Mouse (Mus musculus): Measurements from ENCODE around the gene 1700015F17Rik. TPM values are rescaled to one million over a fixed set of nuclear protein-coding genes. Genes with fewer than 3 reads are reported as not detected.
A peak's percentile ranks its signal among the peaks of the same experiment; 100 is the strongest.

Gene 1700015F17Rik
- polyA plus RNA-seq (2014; fragmentation: Nextera tagmentation; extraction: Ambion mirVana), result not detected in 2 replicates

- no peak within 1 kb of the TSS for H3K9ac ChIP-seq (ENCODE audit: low read length)
- no peak within 1 kb of the TSS for H3K4me2 ChIP-seq (ENCODE audit: low read length)
- H3K27me3 ChIP-seq (replicated peaks; ENCODE audit: control insufficient read depth, insufficient read depth, low read length), result no peaks in the 10 kb centered on the region
- H3K27ac ChIP-seq (ENCODE audit: low read depth), result no peak within 1 kb of the TSS
- no peak within 1 kb of the TSS for H3K4me3 ChIP-seq (ENCODE audit: low read depth, low read length)
- ATAC-seq (replicated peaks; ENCODE audit: low FRiP score, low TSS enrichment, low read depth) (no peak), DNase-seq (ENCODE audit: low spot score) (no peak)
- H3K36me3 ChIP-seq (ENCODE audit: control insufficient read depth, insufficient read depth, low read length), result no peaks in the 10 kb centered on the region
- H3K9me3 ChIP-seq (ENCODE audit: control insufficient read depth, low read length), result no peaks in the 10 kb centered on the region
- 89% methylated on average over 6 of the region's 6 CpGs for WGBS
- H3K4me1 ChIP-seq (replicated peaks; ENCODE audit: control insufficient read depth, insufficient read depth, low read length), result no peaks in the 10 kb centered on the region
Observed at GRCm38 (mm10) chr5:5479043-5479442, at the start of gene 1700015F17Rik. 1700015F17Rik (minus strand) TSS chr5:5479143.

- 82% methylated on average over 5 of the region's 5 CpGs for whole genome bisulfite sequencing
- Histone ChIP-seq H3K4me3 (ENCODE audit: low read depth, low read length) (peak overlapping the region; percentile 63), H3K27me3 (replicated peaks; ENCODE audit: control insufficient read depth, insufficient read depth, low read length) (no peaks in the 10 kb centered on the region), H3K4me1 (replicated peaks; ENCODE audit: control insufficient read depth, insufficient read depth, low read length) (no peaks in the 10 kb centered on the region), H3K36me3 (ENCODE audit: control insufficient read depth, insufficient read depth, low read length) (peaks cover 4% of the 10 kb centered on the region; the same call in 1 of the 2 replicates), H3K9ac (ENCODE audit: low read length) (no peak overlapping the region), H3K9me3 (ENCODE audit: control insufficient read depth, low read length) (no peaks in the 10 kb centered on the region), H3K4me2 (ENCODE audit: low read length) (peak overlapping the region; percentile 72), H3K27ac (ENCODE audit: low read depth) (no peak overlapping the region)
- DNase-seq (ENCODE audit: low spot score) (no peak), ATAC-seq (replicated peaks; ENCODE audit: low FRiP score, low TSS enrichment, low read depth) (no peak)
Observed at GRCm38 (mm10) chr5:5515411-5515810, 36.5 kb upstream of the 1700015F17Rik start.

- DNase-seq (ENCODE audit: low spot score) (peak; percentile 96), ATAC-seq (replicated peaks; ENCODE audit: low FRiP score, low TSS enrichment, low read depth) (peak; percentile 96)
- Histone ChIP-seq H3K4me1 (replicated peaks; ENCODE audit: control insufficient read depth, insufficient read depth, low read length) (no peaks in the 10 kb centered on the region), H3K4me2 (ENCODE audit: low read length) (peak within 1 kb of the TSS; percentile 72), H3K9ac (ENCODE audit: low read length) (peak within 1 kb of the TSS; percentile 61), H3K27ac (ENCODE audit: low read depth) (peak within 1 kb of the TSS; percentile 86), H3K36me3 (ENCODE audit: control insufficient read depth, insufficient read depth, low read length) (peaks cover 6% of the 10 kb centered on the region; the same call in 1 of the 2 replicates), H3K27me3 (replicated peaks; ENCODE audit: control insufficient read depth, insufficient read depth, low read length) (no peaks in the 10 kb centered on the region), H3K4me3 (ENCODE audit: low read depth, low read length) (peak within 1 kb of the TSS; percentile 63), H3K9me3 (ENCODE audit: control insufficient read depth, low read length) (no peaks in the 10 kb centered on the region)
- under 1% methylated on average over 77 of the region's 79 CpGs for WGBS
Observed at GRCm38 (mm10) chr5:5514196-5515076, 35.5 kb upstream of the 1700015F17Rik start, which contains the start of gene Cldn12. Cldn12 (minus strand) TSS chr5:5514958.

GRCm38 (mm10) chr5:5511401-5511800 is 32.5 kb upstream of the 1700015F17Rik start:
- no peak overlapping the region for H3K9ac ChIP-seq (ENCODE audit: low read length)
- no peak overlapping the region for H3K4me2 ChIP-seq (ENCODE audit: low read length)
- ATAC-seq (replicated peaks; ENCODE audit: low FRiP score, low TSS enrichment, low read depth) (no peak), DNase-seq (ENCODE audit: low spot score) (no peak)
- no peak overlapping the region for H3K4me3 ChIP-seq (ENCODE audit: low read depth, low read length)
- H3K9me3 ChIP-seq (ENCODE audit: control insufficient read depth, low read length), result no peaks in the 10 kb centered on the region
- H3K27ac ChIP-seq (ENCODE audit: low read depth), result no peak overlapping the region
- 87% methylated on average over 3 of the region's 3 CpGs for WGBS
- no peaks in the 10 kb centered on the region for H3K4me1 ChIP-seq (replicated peaks; ENCODE audit: control insufficient read depth, insufficient read depth, low read length)
- H3K36me3 ChIP-seq (ENCODE audit: control insufficient read depth, insufficient read depth, low read length), result peaks cover 22% of the 10 kb centered on the region
- no peaks in the 10 kb centered on the region for H3K27me3 ChIP-seq (replicated peaks; ENCODE audit: control insufficient read depth, insufficient read depth, low read length)

- ATAC-seq (replicated peaks; ENCODE audit: low FRiP score, low TSS enrichment, low read depth), result no peak
- H3K9me3 ChIP-seq (ENCODE audit: control insufficient read depth, low read length), result no peaks in the 10 kb centered on the region
- H3K36me3 ChIP-seq (ENCODE audit: control insufficient read depth, insufficient read depth, low read length), result peaks cover 26% of the 10 kb centered on the region
- 70% methylated on average over 5 of the region's 5 CpGs for WGBS
- DNase-seq (ENCODE audit: low spot score), result no peak
- no peaks in the 10 kb centered on the region for H3K27me3 ChIP-seq (replicated peaks; ENCODE audit: control insufficient read depth, insufficient read depth, low read length)
- no peaks in the 10 kb centered on the region for H3K4me1 ChIP-seq (replicated peaks; ENCODE audit: control insufficient read depth, insufficient read depth, low read length)
- H3K27ac ChIP-seq (ENCODE audit: low read depth), result no peak overlapping the region
- H3K9ac ChIP-seq (ENCODE audit: low read length), result no peak overlapping the region
- no peak overlapping the region for H3K4me2 ChIP-seq (ENCODE audit: low read length)
- no peak overlapping the region for H3K4me3 ChIP-seq (ENCODE audit: low read depth, low read length)
Observed at GRCm38 (mm10) chr5:5510989-5511388, 32.0 kb upstream of the 1700015F17Rik start.

- WGBS, result 82% methylated on average over 10 of the region's 10 CpGs
- DNase-seq (ENCODE audit: low spot score) (no peak), ATAC-seq (replicated peaks; ENCODE audit: low FRiP score, low TSS enrichment, low read depth) (no peak)
Observed at GRCm38 (mm10) chr5:5510304-5510887, 31.5 kb upstream of the 1700015F17Rik start.

GRCm38 (mm10) chr5:5508231-5508630 is 29.3 kb upstream of the 1700015F17Rik start:
- no peak overlapping the region for H3K27ac ChIP-seq (ENCODE audit: low read depth)
- H3K4me1 ChIP-seq (replicated peaks; ENCODE audit: control insufficient read depth, insufficient read depth, low read length), result no peaks in the 10 kb centered on the region
- no peak overlapping the region for H3K4me2 ChIP-seq (ENCODE audit: low read length)
- DNase-seq (ENCODE audit: low spot score), result no peak
- H3K9me3 ChIP-seq (ENCODE audit: control insufficient read depth, low read length), result no peaks in the 10 kb centered on the region
- H3K4me3 ChIP-seq (ENCODE audit: low read depth, low read length), result no peak overlapping the region
- peaks cover 28% of the 10 kb centered on the region for H3K36me3 ChIP-seq (ENCODE audit: control insufficient read depth, insufficient read depth, low read length)
- no peaks in the 10 kb centered on the region for H3K27me3 ChIP-seq (replicated peaks; ENCODE audit: control insufficient read depth, insufficient read depth, low read length)
- ATAC-seq (replicated peaks; ENCODE audit: low FRiP score, low TSS enrichment, low read depth), result no peak
- no peak overlapping the region for H3K9ac ChIP-seq (ENCODE audit: low read length)
- 81% methylated on average over 10 of the region's 10 CpGs for WGBS

More at GRCm38 (mm10) chr5:5510304-5510887, 31.5 kb upstream of the 1700015F17Rik start:
- Histone ChIP-seq H3K4me3 (ENCODE audit: low read depth, low read length) (no peak overlapping the region), H3K36me3 (ENCODE audit: control insufficient read depth, insufficient read depth, low read length) (peaks cover 28% of the 10 kb centered on the region), H3K27me3 (replicated peaks; ENCODE audit: control insufficient read depth, insufficient read depth, low read length) (no peaks in the 10 kb centered on the region), H3K27ac (ENCODE audit: low read depth) (no peak overlapping the region), H3K9ac (ENCODE audit: low read length) (no peak overlapping the region), H3K4me2 (ENCODE audit: low read length) (no peak overlapping the region), H3K9me3 (ENCODE audit: control insufficient read depth, low read length) (no peaks in the 10 kb centered on the region), H3K4me1 (replicated peaks; ENCODE audit: control insufficient read depth, insufficient read depth, low read length) (no peaks in the 10 kb centered on the region)

- peaks cover 28% of the 10 kb centered on the region for H3K36me3 ChIP-seq (ENCODE audit: control insufficient read depth, insufficient read depth, low read length)
- ATAC-seq (replicated peaks; ENCODE audit: low FRiP score, low TSS enrichment, low read depth), result 0 out of 2 replicates have a peak, but pooled peaks have one; percentile 74
- no peak overlapping the region for H3K9ac ChIP-seq (ENCODE audit: low read length)
- H3K9me3 ChIP-seq (ENCODE audit: control insufficient read depth, low read length), result no peaks in the 10 kb centered on the region
- WGBS, result 54% methylated on average over 20 of the region's 20 CpGs
- no peak overlapping the region for H3K4me3 ChIP-seq (ENCODE audit: low read depth, low read length)
- H3K27me3 ChIP-seq (replicated peaks; ENCODE audit: control insufficient read depth, insufficient read depth, low read length), result no peaks in the 10 kb centered on the region
- no peak overlapping the region for H3K4me2 ChIP-seq (ENCODE audit: low read length)
- no peak overlapping the region for H3K27ac ChIP-seq (ENCODE audit: low read depth)
- peak; percentile 80 for DNase-seq (ENCODE audit: low spot score)
- H3K4me1 ChIP-seq (replicated peaks; ENCODE audit: control insufficient read depth, insufficient read depth, low read length), result no peaks in the 10 kb centered on the region
Observed at GRCm38 (mm10) chr5:5507701-5508225, 28.8 kb upstream of the 1700015F17Rik start.

Measured in intestine, embryonic 14.5 days (tissue).